Mouse (Mus musculus) embryonic facial prominence, embryonic 14.5 days (tissue): Measurements from ENCODE around the gene Nek2. TPM values are rescaled to one million over a fixed set of nuclear protein-coding genes. Genes with fewer than 3 reads are reported as not detected.
A peak's percentile ranks its signal among the peaks of the same experiment; 100 is the strongest.

ENCODE experiments used
- ATAC-seq: fragments of 200-750 bp; cut with Nextera tagmentation; 2 replicates; pipeline ENCODE4 v1.8.0; 2017; ENCODE audit warnings: low read depth, moderate number of reproducible peaks, moderate TSS enrichment
- DNase-seq: peaks from one replicate; pipeline ENCODE4 v3.0.0-alpha.2; 2015; ENCODE audit warnings: low spot score
- H3K27ac ChIP-seq: fragments of 300-500 bp; sonication (generic); replicated peaks from 2 replicates; pipeline ENCODE4 v1.5.1; 2014; ENCODE audit warnings: low read depth, mild to moderate bottlenecking, low read length, moderate library complexity
- H3K27me3 ChIP-seq: fragments of 300-500 bp; sonication (generic); replicated peaks from 2 replicates; pipeline ENCODE4 v1.6.1; 2014; ENCODE audit warnings: low read length; ENCODE audit not compliant: control insufficient read depth, insufficient read depth
- H3K36me3 ChIP-seq: fragments of 300-500 bp; sonication (generic); 2 replicates; pipeline ENCODE4 v1.6.1; 2014; ENCODE audit warnings: low read length, mixed read lengths; ENCODE audit not compliant: control insufficient read depth, insufficient read depth
- H3K4me1 ChIP-seq: fragments of 300-500 bp; sonication (generic); 2 replicates; pipeline ENCODE4 v1.6.1; 2014; ENCODE audit warnings: antibody characterized with exemption, low read length; ENCODE audit not compliant: control insufficient read depth, insufficient read depth
- H3K4me2 ChIP-seq: fragments of 300-500 bp; sonication (generic); 2 replicates; pipeline ENCODE4 v1.6.1; 2014; ENCODE audit warnings: low read depth, mild to moderate bottlenecking, low read length, moderate library complexity, mixed read lengths
- H3K4me3 ChIP-seq: fragments of 300-500 bp; sonication (generic); 2 replicates; pipeline ENCODE4 v1.5.1; 2014; ENCODE audit warnings: low read depth, mild to moderate bottlenecking, low read length
- H3K9ac ChIP-seq: fragments of 300-500 bp; sonication (generic); 2 replicates; pipeline ENCODE4 v1.6.1; 2014; ENCODE audit warnings: low read depth, mild to moderate bottlenecking, low read length, moderate library complexity, mixed read lengths
- H3K9me3 ChIP-seq: fragments of 300-500 bp; sonication (generic); 2 replicates; pipeline ENCODE4 v1.6.1; 2016; ENCODE audit warnings: low read length; ENCODE audit not compliant: control insufficient read depth
- WGBS: fragments of 180-500 bp; shearing (Covaris S2); extraction: QIAGEN DNeasy Blood & Tissue Kit; methylation state at CpG from one replicate; pipeline ENCODE4 v1.1.7; 2014; 5-methylcytosine and 5-hydroxymethylcytosine counted together
- polyA plus RNA-seq: library from polyadenylated mRNA; unstranded; fragments of >200 nt; fragmentation: Nextera tagmentation; extraction: Ambion mirVana; gene quantifications from 2 replicates; pipeline ENCODE4 v1.2.1, GENCODE M21; 2014

Gene Nek2
- polyA plus RNA-seq, 1 experiment from 2014 or later, result 28.1 TPM

- Histone ChIP-seq H3K36me3 (no peaks in the 10 kb centered on the region), H3K4me1 (0 out of 2 replicates have a peak, but pooled peaks cover 3% of the 10 kb centered on the region), H3K4me3 (no peak overlapping the region), H3K4me2 (no peak overlapping the region), H3K27me3 (no peaks in the 10 kb centered on the region), H3K9me3 (0 out of 2 replicates have a peak, but pooled peaks cover 5% of the 10 kb centered on the region), H3K9ac (no peak overlapping the region), H3K27ac (no peak overlapping the region)
- WGBS, result 53% methylated on average over 12 of the region's 12 CpGs
- DNase-seq (peak; percentile 66), ATAC-seq (peak; percentile 84)
These were observed 12.5 kb upstream of the Nek2 start for GRCm38 (mm10) chr1:191808688-191809223.

DNA sequence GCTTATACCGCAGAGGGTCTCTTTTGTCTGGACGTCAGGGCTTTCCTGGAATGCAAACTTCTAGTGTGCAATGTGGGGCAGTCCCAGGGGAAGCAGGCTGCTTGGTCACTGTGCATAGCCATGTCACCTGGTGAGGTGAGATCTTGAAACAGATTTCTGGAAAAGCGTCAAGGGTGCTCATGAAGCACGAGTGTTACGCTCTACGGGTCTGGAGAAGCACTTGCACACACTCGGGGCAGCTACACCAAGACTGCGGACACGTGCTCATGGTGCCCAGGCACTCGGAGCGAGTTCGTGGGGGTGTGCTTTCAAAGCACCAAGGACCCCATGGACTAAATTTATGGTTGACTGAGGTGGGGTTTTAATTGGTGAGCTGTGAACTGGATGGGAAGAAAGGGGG lies 9.5 kb upstream of the Nek2 start:
- Histone ChIP-seq H3K9ac (no peak overlapping the region), H3K4me3 (no peak overlapping the region), H3K36me3 (no peaks in the 10 kb centered on the region), H3K9me3 (0 out of 2 replicates have a peak, but pooled peaks cover 2% of the 10 kb centered on the region), H3K4me2 (no peak overlapping the region), H3K4me1 (0 out of 2 replicates have a peak, but pooled peaks cover 3% of the 10 kb centered on the region), H3K27me3 (no peaks in the 10 kb centered on the region), H3K27ac (no peak overlapping the region)
- ATAC-seq (no peak), DNase-seq (no peak)
- 90% methylated on average over 12 of the region's 12 CpGs for WGBS

DNA sequence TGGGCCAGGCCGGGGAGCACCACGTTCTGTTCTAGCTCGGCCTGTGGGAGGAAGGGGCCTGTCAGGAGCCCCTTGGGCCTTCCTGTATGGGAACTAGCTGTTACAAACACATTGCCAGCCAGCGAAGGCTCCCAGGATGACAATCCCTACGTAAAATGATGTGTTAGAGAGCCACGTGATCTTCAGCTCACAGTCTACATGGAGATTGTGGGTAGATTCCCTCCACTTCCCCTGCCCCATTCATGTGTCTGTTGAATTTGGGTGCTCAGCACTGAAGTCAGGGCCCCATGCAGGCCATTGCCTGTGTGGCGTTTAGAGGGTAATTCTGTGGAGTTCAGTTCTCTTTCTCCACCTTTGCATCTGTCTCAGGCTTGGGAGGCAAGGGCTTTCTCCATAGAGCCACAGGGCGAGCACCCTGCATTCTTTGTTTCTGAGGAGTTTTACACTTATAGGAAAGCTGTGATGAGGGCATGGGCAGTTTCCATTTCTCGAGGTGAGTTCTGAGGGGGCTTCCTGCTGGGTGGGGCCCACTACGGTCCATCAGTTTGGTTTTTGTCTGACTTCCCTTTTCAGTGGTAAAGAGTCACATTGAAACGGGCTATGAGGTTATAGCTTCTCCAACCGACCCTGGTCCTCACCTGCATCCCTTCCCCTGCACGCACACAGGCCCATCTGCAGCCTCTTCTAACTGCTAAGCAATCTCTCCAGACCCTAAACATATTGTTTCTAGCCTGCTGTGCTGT lies 8.1 kb upstream of the Nek2 start:
- H3K27ac ChIP-seq, result no peak overlapping the region
- no peak for ATAC-seq
- no peak for DNase-seq
- no peaks in the 10 kb centered on the region for H3K9me3 ChIP-seq
- no peaks in the 10 kb centered on the region for H3K36me3 ChIP-seq
- no peak overlapping the region for H3K9ac ChIP-seq
- 81% methylated on average over 13 of the region's 13 CpGs for WGBS
- no peak overlapping the region for H3K4me3 ChIP-seq
- no peak overlapping the region for H3K4me2 ChIP-seq
- H3K4me1 ChIP-seq, result 0 out of 2 replicates have a peak, but pooled peaks cover 3% of the 10 kb centered on the region
- H3K27me3 ChIP-seq, result no peaks in the 10 kb centered on the region

GRCm38 (mm10) chr1:191814240-191814639 lies 7.0 kb upstream of the Nek2 start:
- no peak overlapping the region for H3K4me3 ChIP-seq
- no peak overlapping the region for H3K27ac ChIP-seq
- no peak overlapping the region for H3K9ac ChIP-seq
- H3K9me3 ChIP-seq, result no peaks in the 10 kb centered on the region
- no peak overlapping the region for H3K4me2 ChIP-seq
- 84% methylated on average over 4 of the region's 4 CpGs for WGBS
- DNase-seq (no peak), ATAC-seq (no peak)
- no peaks in the 10 kb centered on the region for H3K36me3 ChIP-seq
- H3K27me3 ChIP-seq, result no peaks in the 10 kb centered on the region
- H3K4me1 ChIP-seq, result no peaks in the 10 kb centered on the region

GRCm38 (mm10) chr1:191814935-191815334 lies 6.3 kb upstream of the Nek2 start:
- H3K36me3 ChIP-seq, result no peaks in the 10 kb centered on the region
- no peaks in the 10 kb centered on the region for H3K4me1 ChIP-seq
- no peaks in the 10 kb centered on the region for H3K27me3 ChIP-seq
- no peaks in the 10 kb centered on the region for H3K9me3 ChIP-seq
- H3K27ac ChIP-seq, result no peak overlapping the region
- 28% methylated on average over 5 of the region's 5 CpGs for WGBS
- no peak overlapping the region for H3K4me2 ChIP-seq
- H3K4me3 ChIP-seq, result no peak overlapping the region
- no peak for ATAC-seq
- DNase-seq, result no peak
- H3K9ac ChIP-seq, result no peak overlapping the region

- H3K9me3 ChIP-seq, result no peaks in the 10 kb centered on the region
- no peak overlapping the region for H3K4me3 ChIP-seq
- H3K27ac ChIP-seq, result no peak overlapping the region
- H3K27me3 ChIP-seq, result no peaks in the 10 kb centered on the region
- 82% methylated on average over 3 of the region's 3 CpGs for WGBS
- no peak overlapping the region for H3K4me2 ChIP-seq
- ATAC-seq (no peak), DNase-seq (no peak)
- no peak overlapping the region for H3K9ac ChIP-seq
- H3K36me3 ChIP-seq, result no peaks in the 10 kb centered on the region
- H3K4me1 ChIP-seq, result no peaks in the 10 kb centered on the region
These were observed 4.6 kb upstream of the Nek2 start for GRCm38 (mm10) chr1:191816596-191816995.

GRCm38 (mm10) chr1:191817418-191818144 lies 3.7 kb upstream of the Nek2 start:
- H3K9ac ChIP-seq, result no peak overlapping the region
- H3K4me2 ChIP-seq, result no peak overlapping the region
- H3K4me1 ChIP-seq, result 0 out of 2 replicates have a peak, but pooled peaks cover 3% of the 10 kb centered on the region
- ATAC-seq (peak; percentile 66), DNase-seq (peak; percentile 93)
- WGBS, result 31% methylated on average over 19 of the region's 19 CpGs
- no peak overlapping the region for H3K4me3 ChIP-seq
- no peak overlapping the region for H3K27ac ChIP-seq
- H3K27me3 ChIP-seq, result no peaks in the 10 kb centered on the region
- H3K9me3 ChIP-seq, result no peaks in the 10 kb centered on the region
- H3K36me3 ChIP-seq, result no peaks in the 10 kb centered on the region

DNA sequence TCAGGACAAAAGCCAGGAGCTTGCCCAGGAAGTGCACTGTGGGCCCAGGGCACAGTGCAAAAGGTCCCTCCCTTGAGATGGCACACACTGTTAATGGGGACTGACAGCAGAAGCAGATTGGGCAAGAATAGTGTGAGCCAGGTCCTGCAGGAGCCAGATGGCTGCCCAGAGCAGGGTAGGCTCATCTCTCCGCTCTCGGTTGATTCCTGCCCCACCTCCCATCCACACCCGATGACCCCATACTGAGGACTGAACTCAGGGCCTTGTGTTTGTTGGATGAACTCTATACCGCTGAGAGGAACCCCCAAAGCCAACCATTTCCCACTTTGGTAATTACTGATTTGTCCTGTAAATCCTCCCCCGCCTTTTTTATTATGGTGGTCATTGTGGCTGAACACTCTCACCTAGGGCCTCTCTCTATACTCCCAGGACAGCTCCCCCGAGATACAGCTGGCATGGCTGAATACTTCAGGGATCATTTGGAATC lies 3.1 kb upstream of the Nek2 start:
- H3K27me3 ChIP-seq, result no peaks in the 10 kb centered on the region
- H3K27ac ChIP-seq, result no peak overlapping the region
- 0 out of 2 replicates have a peak, but pooled peaks cover 3% of the 10 kb centered on the region for H3K4me1 ChIP-seq
- ATAC-seq (peak; percentile 4; the same call in 1 of the 2 replicates), DNase-seq (no peak)
- no peak overlapping the region for H3K4me3 ChIP-seq
- WGBS, result 43% methylated on average over 6 of the region's 6 CpGs
- no peaks in the 10 kb centered on the region for H3K9me3 ChIP-seq
- H3K4me2 ChIP-seq, result no peak overlapping the region
- H3K36me3 ChIP-seq, result peaks cover 2% of the 10 kb centered on the region; the same call in 1 of the 2 replicates
- H3K9ac ChIP-seq, result no peak overlapping the region
